Mouse (Mus musculus) c-Kit-positive CD71-negative TER-119-negative erythroid progenitor cells, embryonic 14.5 days (primary cell): ENCODE data around the gene Cldn13.
"Not testable (repeated sequence)": the region's sequence is repeated elsewhere in the genome, so short reads cannot be mapped to it uniquely, and the experiment has no call there.

Experiments
- DNase-seq: peaks from one replicate; pipeline ENCODE4 v3.0.0-alpha.2; 2013; ENCODE audit warnings: low read depth

Gene Cldn13

DNA sequence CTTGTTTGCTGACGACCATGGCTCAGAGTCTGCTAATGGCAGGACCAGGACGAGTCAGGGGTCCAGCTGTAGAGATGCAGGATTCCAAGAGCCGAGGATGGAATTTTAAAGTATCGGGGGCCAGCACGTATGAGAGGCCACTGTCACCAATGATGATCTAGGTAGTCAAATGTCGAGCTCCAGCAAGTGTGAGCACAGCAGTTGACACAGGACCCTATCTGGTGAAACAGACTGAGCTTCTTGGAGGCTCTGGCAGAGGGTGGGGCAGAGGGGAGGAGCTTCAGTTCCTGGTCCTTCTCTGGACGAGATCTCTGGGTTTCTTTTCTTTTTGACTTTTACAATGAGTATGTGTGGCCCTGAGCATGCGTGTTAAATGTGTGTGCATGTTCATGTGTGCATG, at the start of gene Cldn13:
Gene Cldn13, minus strand, starts transcription at position 216 of the 400 bp plus-strand sequence.
- DNase-seq: no peak

DNA sequence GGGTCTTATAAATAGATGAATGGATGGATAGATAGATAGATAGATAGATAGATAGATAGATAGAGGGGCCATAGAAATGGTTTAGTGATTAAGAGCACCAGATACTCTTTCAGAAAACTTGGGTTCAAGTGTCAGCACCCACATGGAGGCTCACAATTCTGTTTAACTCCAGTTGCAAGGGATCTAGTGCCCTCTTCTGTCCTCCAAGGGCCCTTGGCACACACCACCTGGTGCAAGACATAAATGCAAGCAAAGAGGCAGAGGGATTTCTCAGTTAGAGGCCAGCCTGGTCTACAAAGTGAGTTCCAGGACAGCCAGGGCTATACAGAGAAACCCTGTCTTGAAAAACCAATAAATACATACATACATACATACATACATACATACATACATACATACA, 49.3 kb upstream of the Cldn13 start:
- DNase-seq: not testable (repeated sequence)

DNA sequence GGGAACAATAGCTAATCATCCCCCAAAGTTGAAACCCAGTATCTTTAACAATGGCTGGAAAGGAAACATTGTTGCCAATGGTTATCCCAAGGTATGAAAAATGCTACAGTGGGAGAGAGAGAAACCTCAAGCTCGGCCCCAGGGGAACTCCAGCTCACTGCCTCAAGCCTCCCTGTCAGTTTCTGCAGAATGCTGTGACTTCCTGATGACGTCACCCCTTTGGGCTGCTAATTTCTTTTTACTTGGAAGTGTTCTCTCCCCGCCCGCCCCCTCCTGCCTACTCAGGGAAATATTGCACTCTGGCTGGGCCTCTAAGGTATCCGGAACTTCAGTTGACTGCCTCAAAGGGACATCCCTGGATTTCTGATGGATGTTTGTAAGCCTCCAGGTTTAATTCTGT, 48.2 kb upstream of the Cldn13 start:
- no peak for DNase-seq

DNA sequence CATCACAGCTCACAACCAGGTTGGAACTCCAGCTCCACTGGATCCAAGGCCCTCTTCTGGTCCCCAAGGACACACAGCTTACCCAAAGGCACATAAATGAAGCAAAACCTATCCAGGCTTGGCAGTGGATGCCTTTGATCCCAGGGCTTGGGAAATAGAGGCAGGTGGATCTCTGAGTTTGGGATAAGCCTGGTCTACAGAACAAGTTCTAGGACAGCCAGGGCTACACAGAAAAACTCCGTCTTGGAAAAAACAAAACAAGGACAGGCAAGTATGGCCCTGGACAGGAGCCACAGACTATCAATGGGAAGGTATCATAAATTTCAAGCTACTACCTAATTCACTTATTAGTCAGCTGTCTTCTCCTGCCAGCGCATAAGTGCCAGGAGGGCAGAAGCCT, 46.2 kb upstream of the Cldn13 start:
- DNase-seq: no peak

DNA sequence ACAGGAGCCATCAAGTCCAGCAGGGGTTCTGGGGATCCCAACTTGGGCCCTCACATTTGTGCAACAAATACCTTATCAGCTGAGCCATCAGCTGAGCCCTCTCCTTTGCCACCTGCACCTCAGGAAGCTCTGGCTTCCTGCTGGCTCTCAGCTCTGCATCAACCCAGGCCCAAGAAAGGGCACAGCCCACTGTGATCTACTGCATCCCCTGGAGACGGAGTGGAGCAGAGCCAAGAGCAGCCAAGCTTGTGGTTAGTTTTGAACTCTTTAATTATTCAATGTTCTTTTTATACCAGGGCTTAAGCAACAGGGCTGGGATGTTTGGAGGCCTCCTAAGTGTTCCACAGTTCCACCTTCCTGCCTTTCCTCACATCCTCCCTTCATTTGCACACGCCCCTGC, 45.1 kb upstream of the Cldn13 start:
- DNase-seq: no peak

DNA sequence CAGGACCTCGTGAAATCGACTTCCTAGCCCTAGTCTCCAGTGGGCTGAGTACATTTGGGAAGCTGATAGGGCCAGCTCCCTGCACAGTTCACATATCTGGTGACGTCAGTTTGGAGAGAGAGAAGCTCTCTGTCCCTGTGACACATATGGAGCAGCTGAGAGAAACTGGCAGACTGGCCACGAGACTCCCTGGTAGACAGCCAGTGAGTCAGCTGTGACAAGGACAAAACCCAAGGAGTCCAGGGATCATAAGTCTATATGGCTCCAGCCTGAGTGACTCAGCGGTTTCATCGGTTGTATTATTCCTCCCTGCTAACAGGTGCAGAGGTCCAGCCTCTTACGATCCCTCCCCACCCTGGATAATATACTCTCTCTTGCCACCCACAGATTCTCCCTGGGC, 43.8 kb upstream of the Cldn13 start:
- DNase-seq: no peak

DNA sequence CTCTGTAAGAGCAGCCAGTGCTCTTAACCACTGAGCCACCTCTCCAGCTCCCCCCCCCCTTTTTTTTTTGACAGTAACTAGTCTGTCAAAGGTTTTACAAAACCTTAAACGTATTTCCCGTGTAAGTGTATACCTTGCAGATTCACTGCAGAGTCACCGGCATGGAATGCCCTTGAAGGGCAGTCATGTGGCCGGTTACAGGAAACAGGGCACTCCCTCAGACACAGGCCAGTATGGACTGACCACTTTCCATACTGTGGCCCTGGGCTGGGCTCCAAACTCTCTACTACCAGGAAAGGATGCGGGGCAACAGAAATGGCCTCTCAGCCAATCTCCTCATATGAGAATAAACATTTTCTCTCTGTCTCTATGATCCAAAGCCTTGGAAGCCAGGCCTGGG, 40.2 kb upstream of the Cldn13 start:
- DNase-seq: no peak

DNA sequence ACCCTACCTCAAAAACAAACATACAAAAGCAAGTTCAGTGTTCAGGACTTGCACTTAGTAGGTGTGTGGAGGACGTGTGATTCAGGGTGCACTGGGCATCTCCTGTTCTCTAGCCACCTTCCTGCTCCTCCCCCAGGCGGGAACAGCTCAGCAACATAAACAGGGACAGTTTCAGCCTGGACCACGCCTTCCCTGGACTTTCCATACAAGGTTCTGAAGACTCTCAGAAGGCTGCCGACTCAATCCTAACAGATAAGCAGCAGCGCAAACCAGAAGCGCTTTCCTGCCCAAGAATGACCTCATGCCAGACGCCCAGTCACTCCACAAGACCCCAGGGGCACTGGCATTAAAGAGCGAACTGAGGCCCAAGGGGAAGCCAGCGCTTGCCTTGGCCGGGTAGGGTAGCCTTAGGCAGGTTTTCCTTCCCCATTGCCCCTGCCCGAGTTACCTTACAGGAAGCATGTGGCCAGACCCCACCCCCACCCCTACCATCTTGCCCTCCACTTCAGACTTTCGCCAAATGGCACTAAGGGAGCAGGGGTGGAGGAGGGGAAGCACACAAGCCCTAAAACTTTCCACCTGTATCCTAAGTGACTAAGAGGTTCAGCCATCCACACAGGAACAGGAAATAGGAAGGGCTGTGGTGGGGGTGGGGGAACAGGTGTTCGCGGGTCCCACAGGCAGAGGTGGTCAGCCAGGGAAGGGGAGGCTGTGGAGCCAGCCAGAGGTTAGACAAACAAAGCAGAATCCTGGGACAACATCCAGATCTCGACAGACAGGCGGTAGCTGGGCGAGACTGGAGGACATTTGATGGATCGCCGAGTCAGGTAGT, 35.9 kb upstream of the Cldn13 start:
- DNase-seq: peak; percentile 42

DNA sequence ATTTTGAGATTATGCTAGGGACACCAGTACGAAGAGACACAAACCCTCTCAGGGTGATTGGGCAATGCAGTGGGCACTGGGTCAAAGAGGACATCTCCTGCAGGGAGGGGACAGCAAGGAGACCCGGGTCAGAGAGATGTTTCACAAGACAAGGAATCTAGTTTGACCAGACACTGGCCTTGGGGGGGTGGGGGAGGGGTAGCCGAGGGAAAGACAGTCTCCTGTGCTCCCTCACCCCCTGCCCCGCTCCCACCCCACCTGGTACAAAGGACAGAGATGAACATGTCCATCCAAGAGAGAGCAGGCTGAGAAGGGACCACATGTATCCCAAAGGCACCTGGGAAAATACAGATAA, 32.7 kb upstream of the Cldn13 start:
- no peak for DNase-seq

DNA sequence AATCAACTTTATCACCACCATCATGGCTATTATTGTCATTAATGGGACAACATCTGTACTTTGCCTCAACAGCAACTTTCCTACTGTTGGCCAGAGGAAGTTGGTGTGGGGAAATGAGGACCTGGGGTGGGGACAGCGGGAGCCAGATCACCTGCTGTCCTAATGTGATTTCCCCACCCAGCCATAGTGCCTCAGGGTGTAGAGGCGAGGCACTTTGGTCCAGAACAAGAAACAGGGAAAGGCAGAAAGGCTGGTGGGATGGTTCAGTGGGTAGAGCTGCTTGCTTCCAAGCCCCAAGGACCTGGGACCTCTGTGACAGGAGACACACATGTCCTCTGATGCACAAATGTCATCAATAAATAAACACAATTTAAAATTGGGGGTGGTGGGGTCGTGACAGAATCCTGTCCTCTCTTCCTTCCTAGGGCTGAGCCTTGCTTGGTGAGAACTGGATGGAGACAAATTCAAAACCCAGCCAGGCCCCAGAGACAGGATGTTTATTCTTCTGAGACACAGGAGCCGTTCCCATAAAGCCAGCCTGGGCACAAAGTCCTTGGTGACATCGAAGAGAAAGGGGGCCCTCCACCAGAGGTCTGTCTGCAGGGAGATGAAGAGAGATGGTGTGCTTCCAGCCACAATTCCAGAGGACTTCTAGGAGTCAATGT, 32.2 kb upstream of the Cldn13 start:
- no peak for DNase-seq

DNA sequence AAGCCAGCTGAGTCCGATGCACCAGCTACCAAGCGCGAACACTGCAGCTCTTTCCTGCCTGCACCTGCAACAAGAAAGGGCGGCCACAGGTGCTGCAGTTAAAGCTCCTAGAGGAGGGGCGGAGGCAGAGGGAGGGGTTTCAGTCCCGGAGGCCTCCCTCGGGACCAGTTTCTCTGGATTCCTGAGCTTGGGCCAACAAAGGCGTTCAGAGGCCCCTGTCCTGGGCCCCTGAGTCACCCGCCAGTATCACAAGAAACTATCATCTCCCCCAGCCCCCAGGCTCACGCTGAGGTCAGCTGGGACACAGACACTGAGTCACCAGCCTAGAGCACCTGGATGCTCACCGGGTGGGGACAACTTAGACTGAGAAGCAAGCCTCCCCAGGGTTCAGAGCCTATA, 31.5 kb upstream of the Cldn13 start, which contains the start of gene Cldn4:
Gene Cldn4, minus strand, starts transcription at position 78 of the 399 bp plus-strand sequence.
- DNase-seq: no peak

DNA sequence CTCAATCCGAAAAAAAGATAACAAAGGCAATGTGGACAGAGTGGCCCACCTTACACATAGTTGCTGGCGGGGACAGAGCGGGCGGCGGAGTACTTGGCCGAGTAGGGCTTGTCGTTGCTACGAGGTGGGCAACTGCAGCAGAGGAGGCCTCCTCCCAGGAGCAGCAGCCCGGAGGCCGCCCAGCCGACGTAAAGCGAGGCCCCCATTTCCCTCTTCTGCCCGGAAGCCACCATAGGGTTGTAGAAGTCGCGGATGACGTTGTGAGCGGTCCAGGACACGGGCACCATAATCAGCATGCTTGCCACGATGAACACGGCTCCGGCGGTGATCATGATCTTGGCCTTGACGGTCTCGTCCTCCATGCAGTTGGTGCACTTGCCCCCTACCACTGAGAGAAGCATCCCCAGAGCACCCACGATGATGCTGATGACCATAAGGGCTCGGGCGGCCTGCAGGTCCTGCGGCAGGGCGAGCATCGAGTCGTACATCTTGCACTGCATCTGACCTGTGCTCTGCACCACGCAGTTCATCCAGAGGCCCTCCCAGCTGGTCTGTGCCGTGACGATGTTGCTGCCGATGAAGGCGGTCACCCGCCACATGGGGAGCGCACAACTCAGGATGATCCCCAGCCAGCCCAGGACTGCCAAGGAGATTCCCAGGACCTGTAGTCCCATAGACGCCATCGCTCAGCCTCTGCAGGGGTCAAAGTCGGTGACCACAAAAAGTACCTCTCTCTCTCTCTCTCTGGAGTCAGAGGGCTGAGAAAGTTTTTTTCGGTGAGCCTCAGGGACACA, 30.9 kb upstream of the Cldn13 start:
- DNase-seq: no peak

DNA sequence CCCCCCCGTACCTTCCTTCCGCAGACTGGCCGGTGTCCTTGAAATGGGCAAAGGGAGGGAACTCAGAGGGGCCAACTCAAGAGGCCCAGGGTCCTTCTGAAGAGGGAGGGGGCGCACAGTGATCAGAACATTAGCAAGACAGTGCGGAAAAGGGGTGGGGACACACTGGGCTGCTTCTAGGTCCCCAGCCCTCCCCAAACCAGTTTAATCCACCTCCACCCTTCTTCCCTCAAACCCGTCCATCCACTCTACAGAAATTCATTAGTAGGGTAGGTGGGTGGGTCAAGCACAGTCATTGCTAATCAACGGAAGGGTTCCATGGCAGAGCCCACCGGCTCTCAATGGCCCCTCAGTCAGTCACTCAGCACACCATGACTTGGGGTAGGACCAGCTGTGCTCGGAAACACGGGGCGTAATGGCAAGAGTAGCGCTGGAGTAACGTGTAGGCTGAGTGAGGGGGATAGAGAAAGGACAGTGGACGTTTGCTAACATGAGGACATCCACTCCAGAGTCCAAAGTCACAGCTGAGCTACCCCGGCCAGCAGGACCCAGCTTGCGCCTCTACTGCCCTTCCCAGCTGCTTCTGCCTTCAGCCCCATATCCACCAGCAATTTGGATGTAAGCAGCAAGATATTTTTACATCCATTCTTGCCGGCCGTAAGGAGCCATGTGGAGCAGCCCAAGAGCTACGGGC, 30.1 kb upstream of the Cldn13 start:
- DNase-seq: no peak

DNA sequence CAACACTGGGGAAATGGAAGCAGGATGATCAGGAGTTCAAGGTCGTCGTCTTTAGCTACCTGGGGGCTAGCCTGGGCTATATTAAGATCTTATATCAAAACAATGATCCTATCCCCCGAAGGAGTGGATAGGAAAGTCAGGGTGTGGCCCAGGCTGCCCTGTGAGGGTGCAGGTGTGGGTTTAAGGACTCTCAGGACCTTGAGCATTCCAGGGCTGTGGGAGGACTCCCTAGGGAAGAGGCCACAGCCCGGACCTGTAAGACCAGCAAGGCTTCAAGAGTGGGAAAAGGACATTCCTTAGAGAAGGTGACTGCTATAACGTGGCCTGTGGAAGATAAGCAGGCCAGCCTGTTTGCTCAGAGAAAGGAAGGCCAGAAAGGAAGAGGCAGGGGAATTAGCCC, 28.9 kb upstream of the Cldn13 start:
- DNase-seq: no peak

DNA sequence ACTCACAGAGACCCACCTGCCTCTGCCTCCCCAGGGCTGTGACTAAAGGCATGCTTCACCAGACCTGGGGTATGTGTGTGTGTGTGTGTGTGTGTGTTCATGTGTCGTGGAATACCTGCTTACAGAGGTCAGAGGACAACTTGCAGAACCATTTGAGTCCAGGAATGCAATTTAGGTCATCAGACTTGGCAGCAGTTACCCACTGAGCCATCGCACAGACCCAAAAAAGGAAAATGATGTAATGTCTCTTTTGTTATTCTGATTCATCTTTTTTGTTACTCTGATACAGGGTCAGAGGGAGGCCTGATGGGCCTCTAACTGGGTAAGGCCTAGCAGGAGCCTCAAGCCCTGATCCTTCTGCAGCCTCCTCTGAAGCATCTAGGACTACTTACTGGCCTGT, 27.4 kb upstream of the Cldn13 start:
- no peak for DNase-seq

DNA sequence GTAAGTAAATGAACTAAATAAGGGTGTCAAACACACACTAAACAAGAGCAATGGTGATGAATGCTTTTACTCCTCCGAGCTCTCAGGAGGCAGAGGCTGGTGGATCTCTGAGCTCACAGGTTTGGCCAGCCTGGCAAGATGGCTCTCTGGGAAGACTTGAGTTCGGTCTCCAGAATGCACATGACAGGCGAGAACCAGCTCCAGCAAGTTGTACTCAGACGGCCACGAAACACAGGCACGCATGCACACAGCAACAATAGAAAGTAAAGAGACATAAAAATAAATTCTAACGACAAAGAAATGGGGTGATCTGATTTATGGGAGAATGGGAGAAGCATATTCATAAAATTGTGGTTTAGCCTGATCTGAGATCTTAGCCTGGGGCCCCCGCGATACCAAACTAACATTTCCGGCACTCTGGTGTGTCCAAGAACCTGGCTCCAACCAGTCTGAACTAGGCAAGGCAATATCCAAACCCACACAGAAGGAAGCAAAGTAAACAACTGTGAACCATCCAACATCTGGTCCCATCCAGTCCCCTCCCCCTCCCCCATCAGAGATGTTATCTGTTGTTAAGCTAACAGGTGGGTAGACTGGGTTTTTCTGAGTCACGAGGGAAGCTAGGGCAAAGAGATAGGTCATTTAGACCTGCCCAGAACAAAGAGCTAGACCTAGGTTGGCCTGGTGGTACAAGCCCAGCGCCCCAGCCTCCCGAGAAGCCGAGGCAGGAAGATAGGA, 26.3 kb upstream of the Cldn13 start:
- no peak for DNase-seq

DNA sequence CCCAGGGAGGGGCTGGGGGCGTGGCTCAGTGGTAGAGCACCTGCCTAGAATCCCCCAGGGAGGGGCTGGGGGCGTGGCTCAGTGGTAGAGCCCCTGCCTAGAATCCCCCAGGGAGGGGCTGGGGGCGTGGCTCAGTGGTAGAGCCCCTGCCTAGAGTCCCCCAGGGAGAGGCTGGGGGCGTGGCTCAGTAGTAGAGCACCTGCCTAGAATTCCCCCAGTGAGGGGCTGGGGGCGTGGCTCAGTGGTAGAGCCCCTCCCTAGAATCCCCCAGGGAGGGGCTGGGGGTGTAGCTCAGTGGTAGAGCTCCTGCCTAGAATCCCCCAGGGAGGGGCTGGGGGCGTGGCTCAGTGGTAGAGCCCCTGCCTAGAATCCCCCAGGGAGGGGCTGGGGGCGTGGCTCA, 24.2 kb upstream of the Cldn13 start:
- DNase-seq: not testable (repeated sequence)

DNA sequence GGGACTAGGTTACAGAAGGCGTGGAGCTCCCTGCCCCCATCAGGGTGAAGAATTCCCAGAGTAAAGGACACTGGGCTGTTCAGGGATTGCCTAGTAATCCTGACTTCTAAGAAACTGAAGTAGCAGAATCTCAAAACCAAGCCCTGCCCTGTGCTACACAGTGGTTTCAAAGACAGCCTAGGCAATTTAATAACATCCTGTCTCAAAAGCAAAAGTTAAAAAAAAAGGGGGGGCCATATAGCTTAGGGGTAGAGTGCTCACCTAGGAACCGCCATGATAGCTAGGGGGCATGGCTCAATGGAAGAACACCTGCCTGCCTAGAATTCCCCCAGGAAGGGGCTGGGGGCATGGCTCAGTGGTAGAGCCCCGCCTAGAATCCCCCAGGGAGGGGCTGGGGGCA, 23.7 kb upstream of the Cldn13 start:
- DNase-seq: no peak

DNA sequence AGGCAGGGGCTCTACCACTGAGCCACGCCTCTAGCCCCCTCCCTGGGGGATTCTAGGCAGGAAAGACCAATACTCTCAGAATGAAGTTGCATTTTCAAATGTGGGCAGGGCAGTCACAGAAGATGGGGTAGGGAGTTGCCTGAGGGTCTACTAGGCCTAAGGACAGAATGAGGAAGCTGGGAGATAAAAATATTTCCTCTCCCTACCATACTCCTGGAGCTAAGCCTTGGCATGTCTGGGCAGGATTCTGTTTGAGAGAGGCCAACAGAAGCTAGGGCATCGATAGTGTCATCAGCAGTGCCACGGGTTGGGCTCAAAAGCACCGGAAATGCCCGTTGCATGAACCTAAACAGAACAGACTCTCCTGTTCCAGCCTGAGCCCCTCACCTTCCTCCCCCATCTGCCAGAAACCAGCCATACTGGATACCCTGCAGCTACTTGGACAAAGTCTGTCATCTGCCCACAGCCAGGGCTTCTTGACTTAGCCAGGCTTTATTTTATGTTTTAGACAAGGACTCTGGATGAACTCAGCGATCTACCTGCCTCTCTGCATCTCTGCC, 21.4 kb upstream of the Cldn13 start:
- no peak for DNase-seq

DNA sequence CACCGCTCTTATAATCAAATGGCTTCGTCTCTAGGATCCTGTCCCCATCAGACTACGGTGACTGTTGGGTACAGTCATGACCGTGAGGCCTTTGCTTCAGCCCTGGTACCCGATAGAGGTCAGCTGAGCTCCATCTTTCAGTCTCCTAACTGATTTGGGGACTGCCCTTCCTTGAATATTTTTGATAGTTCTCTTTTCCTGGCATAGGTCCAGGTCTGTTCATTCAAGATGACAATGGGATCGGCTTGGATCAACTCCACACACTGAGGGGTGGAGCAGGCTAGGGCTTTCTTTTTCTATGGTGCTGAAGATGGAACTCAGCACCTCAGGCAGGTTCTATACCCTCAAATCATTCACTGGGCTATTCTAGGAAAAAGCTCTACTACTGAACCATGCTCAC, 20.7 kb upstream of the Cldn13 start:
- DNase-seq: no peak

DNA sequence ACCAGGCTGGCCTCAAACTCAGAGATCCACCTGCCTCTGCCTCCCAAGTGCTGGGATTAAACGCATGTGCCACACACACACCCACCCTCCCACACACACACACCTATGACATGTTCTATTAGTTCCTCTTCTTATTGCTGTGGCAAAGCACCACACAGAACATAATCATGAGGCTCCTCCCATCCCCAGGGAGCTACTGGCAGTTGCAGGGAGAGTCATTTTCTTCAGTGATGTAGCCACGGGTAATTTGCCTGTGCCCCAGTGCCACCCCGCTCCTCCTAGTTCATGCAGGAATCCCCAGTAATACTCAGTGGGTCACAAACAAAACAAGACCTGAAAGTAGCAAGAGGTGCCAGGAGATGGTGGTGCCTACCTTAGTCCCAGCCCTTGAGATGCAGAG, 19.3 kb upstream of the Cldn13 start:
- no peak for DNase-seq
